Mouse (Mus musculus): ENCODE measurements around the gene Cdk6. TPM values are rescaled to one million over a fixed set of nuclear protein-coding genes. Genes with fewer than 3 reads are reported as not detected.
"Not testable (repeated sequence)": the region's sequence is repeated elsewhere in the genome, so short reads cannot be mapped to it uniquely, and the experiment has no call there.

Gene Cdk6
- total RNA-seq, 2 experiments from 2014 or later, result 4.3 to 4.6 TPM

- intact Hi-C loops (cut with DNase I; ENCODE audit: low total_unique reads), result no loop called here
- DNase-seq, result no peak
Measured at GRCm38 (mm10) chr5:3520493-3521359, 179.4 kb downstream of the Cdk6 start.

- intact Hi-C loops (cut with DNase I; ENCODE audit: low total_unique reads), result no loop called here
- DNase-seq, result no peak
Measured at GRCm38 (mm10) chr5:3521741-3522140, 180.5 kb downstream of the Cdk6 start.

GRCm38 (mm10) chr5:3522826-3523225 is 181.5 kb downstream of the Cdk6 start:
- intact Hi-C loops (cut with DNase I; ENCODE audit: low total_unique reads), result no loop called here
- DNase-seq, result no peak

GRCm38 (mm10) chr5:3527041-3527691 is 185.9 kb downstream of the Cdk6 start:
- intact Hi-C loops (cut with DNase I; ENCODE audit: low total_unique reads), result no loop called here

GRCm38 (mm10) chr5:3529585-3530189 is 188.4 kb downstream of the Cdk6 start:
- intact Hi-C loops (cut with DNase I; ENCODE audit: low total_unique reads), result no loop called here
- DNase-seq, result no peak

More at GRCm38 (mm10) chr5:3527041-3527691, 185.9 kb downstream of the Cdk6 start:
- DNase-seq, result no peak

GRCm38 (mm10) chr5:3532048-3532447 is 190.8 kb downstream of the Cdk6 start:
- intact Hi-C loops (cut with DNase I; ENCODE audit: low total_unique reads), result not testable (repeated sequence)

GRCm38 (mm10) chr5:3536592-3537212 is 195.4 kb downstream of the Cdk6 start:
- intact Hi-C loops (cut with DNase I; ENCODE audit: low total_unique reads), result no loop called here
- DNase-seq, result no peak

More at GRCm38 (mm10) chr5:3532048-3532447, 190.8 kb downstream of the Cdk6 start:
- DNase-seq, result not testable (repeated sequence)

GRCm38 (mm10) chr5:3538505-3539472 is 197.5 kb downstream of the Cdk6 start:
- intact Hi-C loops (cut with DNase I; ENCODE audit: low total_unique reads), result no loop called here
- no peak for DNase-seq

- intact Hi-C loops (cut with DNase I; ENCODE audit: low total_unique reads), result no loop called here
Measured at GRCm38 (mm10) chr5:3541871-3542270, 200.6 kb downstream of the Cdk6 start.

GRCm38 (mm10) chr5:3543629-3544479 is 202.6 kb downstream of the Cdk6 start, which contains the start of gene Fam133b:
Fam133b (plus strand) TSS chr5:3543833.
- DNase-seq, result peak; percentile 96
- intact Hi-C loops (cut with DNase I; ENCODE audit: low total_unique reads), result no loop called here

More at GRCm38 (mm10) chr5:3541871-3542270, 200.6 kb downstream of the Cdk6 start:
- no peak for DNase-seq

GRCm38 (mm10) chr5:3544480-3544769 is 203.1 kb downstream of the Cdk6 start:
- intact Hi-C loops (cut with DNase I; ENCODE audit: low total_unique reads), result no loop called here
- DNase-seq, result no peak

- no peak for DNase-seq
- intact Hi-C loops (cut with DNase I; ENCODE audit: low total_unique reads), result no loop called here
Measured at GRCm38 (mm10) chr5:3546226-3546625, 204.9 kb downstream of the Cdk6 start.

- DNase-seq, result no peak
- intact Hi-C loops (cut with DNase I; ENCODE audit: low total_unique reads), result no loop called here
Measured at GRCm38 (mm10) chr5:3551481-3551880, 210.2 kb downstream of the Cdk6 start.

GRCm38 (mm10) chr5:3554198-3554597 is 212.9 kb downstream of the Cdk6 start:
- no peak for DNase-seq
- intact Hi-C loops (cut with DNase I; ENCODE audit: low total_unique reads), result no loop called here

- DNase-seq, result no peak
- intact Hi-C loops (cut with DNase I; ENCODE audit: low total_unique reads), result no loop called here
Measured at GRCm38 (mm10) chr5:3571266-3571665, 230.0 kb downstream of the Cdk6 start, which contains the start of gene 1700109H08Rik. 1700109H08Rik (plus strand) TSS chr5:3571566.

GRCm38 (mm10) chr5:3574825-3575224 is 233.5 kb downstream of the Cdk6 start:
- no peak for DNase-seq
- intact Hi-C loops (cut with DNase I; ENCODE audit: low total_unique reads), result no loop called here

GRCm38 (mm10) chr5:3577939-3578338 is 236.7 kb downstream of the Cdk6 start:
- intact Hi-C loops (cut with DNase I; ENCODE audit: low total_unique reads), result no loop called here
- no peak for DNase-seq

- DNase-seq, result no peak
- intact Hi-C loops (cut with DNase I; ENCODE audit: low total_unique reads), result no loop called here
Measured at GRCm38 (mm10) chr5:3579066-3579465, 237.8 kb downstream of the Cdk6 start.

Measured in gastrocnemius, postnatal 14 days (tissue).